Mouse (Mus musculus): ENCODE results near the gene Arhgap23.

Gene Arhgap23

GRCm38 (mm10) chr11:97406094-97406951, 9.0 kb upstream of the Arhgap23 start:
- DNase-seq = peak; percentile 54

GRCm38 (mm10) chr11:97407456-97407855, 7.9 kb upstream of the Arhgap23 start:
- no peak for DNase-seq

DNA sequence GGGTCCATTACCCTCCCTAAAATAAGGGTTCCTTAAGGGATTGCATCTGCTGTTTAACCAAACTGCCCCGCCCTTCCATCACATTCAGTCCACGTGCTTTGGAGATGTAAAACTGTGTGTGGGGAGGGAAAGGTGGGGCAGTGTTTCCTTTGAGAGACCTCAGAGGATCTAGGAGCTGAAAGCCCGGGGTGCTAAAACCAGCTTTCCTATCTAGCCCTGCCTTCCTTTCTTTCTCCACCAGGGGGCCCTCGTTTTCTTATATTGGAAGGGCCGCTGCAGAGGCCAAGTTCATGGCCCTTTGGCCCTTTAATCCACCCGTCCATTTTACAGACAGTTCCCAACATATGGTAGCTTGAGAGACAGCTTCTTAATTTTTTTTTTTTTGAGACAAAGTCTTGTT, 7.2 kb upstream of the Arhgap23 start:
- DNase-seq = peak; percentile 85

DNA sequence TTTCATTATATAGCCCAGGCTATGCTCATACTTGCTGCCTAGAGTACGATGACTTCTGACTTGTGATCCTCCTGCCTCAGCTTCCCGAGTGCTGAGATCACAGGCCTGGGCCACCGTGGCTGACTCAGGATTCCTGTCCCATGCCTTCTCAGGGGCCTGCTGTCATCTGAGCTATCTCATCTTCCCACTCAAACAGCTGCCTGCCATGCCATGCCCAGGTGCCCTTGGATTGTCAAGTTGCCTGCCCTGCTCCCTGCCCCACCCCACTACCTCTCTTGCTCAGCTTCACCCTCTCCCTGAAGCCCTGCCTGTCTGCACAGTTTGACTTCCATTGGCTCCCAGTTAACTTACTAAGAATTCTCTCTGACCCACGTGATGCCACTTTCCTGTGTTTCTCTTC, 4.4 kb upstream of the Arhgap23 start:
- no peak for DNase-seq

DNA sequence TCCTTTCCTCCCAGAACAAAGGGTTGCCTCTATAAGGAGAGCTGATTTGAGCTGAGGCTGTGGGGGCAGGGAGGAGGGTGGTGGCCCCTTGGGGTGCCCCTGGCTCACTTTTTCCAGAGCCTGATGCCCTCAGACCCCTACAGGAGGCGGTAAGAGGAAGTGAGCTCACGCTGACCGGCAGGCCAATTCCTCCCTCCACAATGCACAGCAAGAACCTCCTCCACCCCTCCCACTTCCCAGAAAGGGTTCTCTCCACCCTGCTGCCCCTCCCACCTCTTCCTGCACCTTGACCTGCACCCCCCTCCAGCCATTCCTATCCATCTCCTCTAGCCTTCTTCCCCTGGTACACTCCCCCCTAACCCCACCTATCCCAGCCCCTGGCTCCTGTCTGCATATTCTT, 3.2 kb upstream of the Arhgap23 start:
- DNase-seq = no peak

DNA sequence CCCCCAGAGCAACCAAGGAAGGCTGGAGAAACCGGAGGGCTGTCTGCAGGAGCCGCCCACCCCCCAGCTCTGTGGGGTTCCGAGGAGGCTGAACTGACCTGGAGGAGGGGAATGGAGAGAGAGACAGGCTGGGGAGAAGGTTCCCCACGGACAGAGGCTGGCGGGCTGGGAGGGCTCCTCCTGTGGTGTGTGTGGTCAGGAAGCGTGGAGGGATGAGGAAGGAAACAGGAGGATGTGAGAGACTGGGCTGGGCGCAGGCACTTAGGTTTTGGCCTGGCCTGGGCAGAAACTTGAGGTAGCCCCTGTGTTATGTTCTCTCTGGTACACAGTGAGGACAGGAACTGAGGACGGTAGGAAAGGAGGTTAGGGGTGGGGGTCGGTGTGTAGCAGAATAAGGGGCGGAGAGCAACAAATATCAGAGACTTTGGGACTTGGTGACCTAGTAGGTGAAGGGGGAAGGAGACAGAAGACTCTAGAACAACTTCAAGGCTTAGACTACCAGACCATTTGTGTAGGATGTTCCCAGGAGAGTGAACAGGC, 2.5 kb upstream of the Arhgap23 start:
- DNase-seq = no peak

DNA sequence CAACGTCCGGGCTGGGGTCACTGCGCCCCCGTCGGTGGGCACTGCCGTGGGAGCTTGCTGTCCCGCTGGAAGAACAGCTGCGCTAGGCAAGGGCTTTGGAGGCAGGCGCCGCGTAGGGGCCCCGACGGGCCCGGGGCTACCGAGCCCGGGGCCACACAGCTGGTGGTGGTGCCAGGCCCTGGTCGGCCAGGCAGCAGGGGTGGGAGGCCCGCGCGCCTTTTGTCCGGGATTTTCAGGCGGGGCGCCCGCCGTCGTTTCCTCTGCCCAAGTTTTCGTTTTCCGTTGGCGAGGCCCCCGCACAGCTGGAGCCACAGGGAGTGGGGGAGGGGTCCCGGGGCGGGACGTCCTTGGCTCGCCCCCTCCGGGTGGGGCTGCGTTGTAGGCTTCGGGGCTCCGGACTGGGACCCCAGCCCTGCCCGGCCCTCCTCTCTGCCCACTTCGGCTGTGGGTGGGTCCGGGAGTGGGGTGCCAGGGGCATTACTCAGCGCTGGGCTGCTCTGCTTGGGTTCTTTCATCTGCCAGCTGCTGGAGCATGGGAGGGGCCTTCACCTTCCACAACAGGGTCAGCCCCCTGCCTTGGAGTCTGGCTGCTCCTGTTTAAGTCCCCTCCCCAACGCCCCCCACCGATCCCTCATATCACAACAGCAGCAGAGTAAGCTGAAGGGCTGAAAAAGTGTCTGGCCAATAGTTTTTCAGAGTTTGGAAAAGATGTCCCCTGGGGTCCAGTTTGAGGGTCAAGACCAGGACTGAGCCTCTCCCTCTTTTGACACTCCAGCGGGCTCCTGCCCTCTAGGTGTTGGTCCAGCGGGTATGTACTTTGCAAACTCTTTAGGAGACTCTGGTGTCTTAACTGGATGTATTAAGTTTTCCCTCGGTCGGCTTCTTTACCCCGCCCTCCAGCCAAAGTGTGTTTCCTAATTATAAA, 641 bp downstream of the Arhgap23 start:
- no peak for DNase-seq

- DNase-seq = no peak
Observed at GRCm38 (mm10) chr11:97416637-97417035, 1.3 kb downstream of the Arhgap23 start.

DNA sequence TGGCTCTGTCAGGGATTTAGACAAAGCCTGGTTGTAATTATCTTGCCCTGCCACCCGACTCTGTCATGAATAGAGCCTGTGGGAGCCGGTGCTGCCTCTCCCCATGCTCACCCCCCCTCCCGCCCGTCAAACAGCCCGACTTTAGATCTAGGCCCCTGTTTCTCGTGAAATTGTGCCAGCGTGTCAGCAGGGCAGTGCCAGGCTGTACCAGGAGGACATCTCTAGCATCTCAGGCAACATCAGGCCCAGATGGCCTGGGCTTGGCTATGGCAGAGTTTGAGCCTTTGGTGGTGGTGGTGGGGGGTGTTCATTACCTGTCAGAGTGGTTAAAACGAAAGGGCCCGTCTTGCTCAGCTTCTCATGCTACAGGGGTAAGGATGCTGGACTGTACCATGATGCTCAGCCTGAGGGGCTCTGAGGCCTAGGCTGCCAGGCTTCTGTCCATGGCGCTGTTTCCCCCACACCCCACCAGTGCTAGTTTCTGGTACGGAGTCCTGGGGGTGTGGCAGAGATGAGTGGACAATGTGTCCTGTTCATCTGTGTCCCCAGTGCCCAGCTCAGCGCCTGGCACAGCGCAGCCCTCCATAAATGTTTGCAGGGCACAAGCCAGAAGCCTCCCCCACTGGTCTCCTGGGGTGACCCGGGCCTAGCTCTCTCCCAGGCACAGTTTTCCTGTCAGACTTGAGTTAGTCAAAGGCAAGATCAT, 3.7 kb downstream of the Arhgap23 start:
- DNase-seq = no peak

DNA sequence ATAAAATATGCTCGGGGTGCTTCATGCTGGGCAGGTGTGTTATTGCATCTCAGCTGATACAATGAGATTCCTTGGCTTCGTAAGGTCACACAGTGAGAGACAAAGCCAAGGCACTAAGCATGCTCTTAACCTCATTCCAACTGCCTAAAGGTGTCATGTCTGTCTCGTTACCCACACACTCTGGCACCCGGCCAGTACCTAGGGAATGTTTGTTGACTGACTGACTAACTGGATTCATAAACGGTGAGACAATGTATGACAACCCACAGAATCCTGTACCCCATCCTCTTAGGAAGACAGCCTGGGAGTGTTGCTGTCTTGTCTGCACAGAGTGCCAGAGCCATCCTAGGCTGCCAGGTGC, 4.2 kb downstream of the Arhgap23 start:
- DNase-seq = no peak

DNA sequence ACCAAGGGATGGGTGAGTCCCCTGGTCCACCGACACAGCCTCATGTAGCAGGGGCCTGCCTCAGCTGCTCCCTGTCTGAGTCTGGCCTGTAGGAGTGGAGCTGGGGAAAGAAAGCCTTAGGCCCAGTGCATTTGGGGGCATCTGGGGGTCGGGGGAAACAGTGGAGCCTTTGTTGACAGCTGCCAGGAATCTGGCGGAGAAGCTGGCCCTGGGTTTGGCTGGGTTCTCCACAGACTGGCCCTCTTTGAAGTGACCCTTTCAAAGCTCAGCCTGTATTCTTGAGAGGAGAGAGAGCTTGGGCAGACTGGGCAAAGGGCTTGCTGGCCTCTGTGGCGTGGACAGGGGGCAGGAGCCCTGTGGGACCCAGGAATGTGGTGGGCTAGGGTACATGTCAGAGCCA, 7.2 kb downstream of the Arhgap23 start:
- DNase-seq = no peak

DNA sequence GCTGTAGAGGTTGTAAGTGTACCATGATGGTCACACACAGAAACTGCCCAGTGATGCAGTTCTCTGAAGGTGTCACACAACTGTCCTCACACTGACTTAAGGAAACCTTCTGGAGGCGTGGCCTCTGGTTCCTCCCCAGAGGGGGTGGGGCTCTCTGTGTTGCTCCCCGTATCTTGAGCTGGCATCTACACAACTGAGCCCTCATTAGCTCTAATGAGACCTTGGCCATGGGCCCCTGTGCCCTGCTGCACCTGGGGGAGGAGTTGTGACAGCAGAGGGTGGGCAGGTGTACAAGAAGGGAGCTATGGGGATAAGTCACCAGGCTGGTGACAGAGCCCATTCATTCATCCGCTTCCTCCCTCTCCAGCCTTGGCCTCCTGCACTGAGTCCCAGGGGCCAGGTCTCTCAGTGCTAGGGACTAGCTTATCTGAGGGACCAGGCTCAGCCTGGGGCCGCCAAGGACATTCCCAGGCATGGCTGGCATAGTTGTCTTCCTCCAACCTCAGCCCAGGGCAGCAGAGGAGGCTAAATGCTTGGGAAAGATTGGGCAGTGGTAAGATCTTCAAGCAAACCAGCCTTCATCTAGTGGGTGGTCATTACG, 8.9 kb downstream of the Arhgap23 start:
- no peak for DNase-seq

- no peak for DNase-seq
Observed at GRCm38 (mm10) chr11:97424802-97425201, 9.5 kb downstream of the Arhgap23 start.

DNA sequence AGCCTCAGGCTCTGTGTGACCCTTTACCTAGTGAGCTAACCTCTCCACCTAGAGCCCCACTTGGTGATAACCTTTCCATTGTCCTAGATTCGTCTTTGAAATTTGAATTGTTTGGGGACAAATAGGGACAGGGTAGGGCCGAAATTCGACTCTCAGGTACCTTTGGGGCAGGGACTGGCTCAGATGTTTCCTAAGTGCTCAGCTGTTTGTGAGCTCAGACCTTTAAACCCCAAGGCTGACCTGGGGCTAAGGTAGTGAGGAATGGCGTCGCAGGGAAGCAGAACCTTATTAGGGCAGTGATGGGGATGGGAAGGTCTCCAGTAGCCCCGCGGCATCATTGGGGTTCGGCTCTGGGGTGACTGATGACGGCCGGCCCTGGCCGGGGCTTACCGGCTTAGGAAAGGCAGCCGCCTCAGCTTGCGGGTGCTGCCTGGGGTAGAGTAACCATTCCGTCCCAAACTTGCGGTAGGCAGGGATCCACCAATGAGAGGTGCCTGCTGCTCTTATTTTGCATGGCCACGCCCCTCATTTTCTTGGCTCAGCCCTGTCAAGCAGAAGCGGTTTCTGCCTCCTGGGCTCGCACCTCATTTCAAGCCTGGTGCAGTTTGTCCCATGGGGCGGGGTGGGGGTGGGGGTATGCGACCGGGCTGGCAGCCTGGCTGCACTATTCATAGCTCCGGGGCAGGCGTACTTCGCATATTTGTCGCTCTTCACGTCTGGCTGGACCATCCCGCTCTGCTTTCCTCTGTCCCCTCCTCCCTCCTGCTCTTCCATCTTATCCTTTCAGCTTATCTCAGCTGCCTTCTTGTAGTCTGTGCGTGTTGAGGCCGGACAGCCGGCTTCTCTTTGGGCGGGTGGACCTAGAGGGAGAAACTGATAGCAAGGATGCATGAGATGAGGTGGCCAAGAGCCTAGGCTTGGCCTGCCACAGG, 12.7 kb downstream of the Arhgap23 start:
- peak; percentile 59 for DNase-seq

- no peak for DNase-seq
Observed at GRCm38 (mm10) chr11:97428726-97429077, 13.4 kb downstream of the Arhgap23 start.

DNA sequence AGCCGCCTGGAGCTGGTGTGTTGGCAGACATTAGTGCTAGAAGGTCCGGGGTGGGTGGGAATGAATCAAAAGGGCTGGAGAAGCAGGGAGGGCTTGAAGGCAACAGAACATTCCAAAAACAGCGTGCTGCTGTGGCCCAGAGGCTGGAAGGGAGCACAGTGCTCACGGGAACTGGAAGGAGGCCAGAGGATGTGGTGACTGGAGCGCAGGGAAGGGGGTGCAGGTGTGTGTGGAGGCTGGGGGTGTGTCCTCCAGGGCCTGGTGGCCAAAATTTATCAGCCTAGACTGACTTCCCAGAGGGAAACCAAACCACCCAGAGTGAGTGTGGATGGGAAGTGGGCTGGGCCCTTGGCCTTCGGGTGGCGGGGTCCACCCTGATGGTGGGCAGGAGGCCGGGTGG, 14.3 kb downstream of the Arhgap23 start:
- no peak for DNase-seq

DNA sequence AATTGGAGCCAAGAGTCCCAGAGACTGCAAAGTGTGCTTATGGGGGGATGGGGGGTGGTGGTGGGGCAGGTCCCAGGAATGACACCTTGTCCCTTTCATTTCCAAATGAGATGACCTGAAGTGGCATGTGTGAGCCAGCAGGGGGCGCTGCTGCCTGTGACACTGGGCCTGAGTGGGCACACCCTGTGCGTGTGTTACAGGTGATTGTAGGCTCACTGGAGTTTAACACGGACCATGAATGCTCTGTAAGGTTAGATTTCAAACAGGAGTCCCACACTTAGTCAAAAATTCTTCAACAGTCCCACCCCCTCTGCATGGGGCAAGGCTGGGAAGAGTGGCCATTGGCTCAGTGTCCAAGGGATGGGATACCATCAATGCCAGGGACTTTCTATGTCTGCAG, 16.7 kb downstream of the Arhgap23 start:
- no peak for DNase-seq

- no peak for DNase-seq
Observed at GRCm38 (mm10) chr11:97432983-97433539, 17.7 kb downstream of the Arhgap23 start.

DNA sequence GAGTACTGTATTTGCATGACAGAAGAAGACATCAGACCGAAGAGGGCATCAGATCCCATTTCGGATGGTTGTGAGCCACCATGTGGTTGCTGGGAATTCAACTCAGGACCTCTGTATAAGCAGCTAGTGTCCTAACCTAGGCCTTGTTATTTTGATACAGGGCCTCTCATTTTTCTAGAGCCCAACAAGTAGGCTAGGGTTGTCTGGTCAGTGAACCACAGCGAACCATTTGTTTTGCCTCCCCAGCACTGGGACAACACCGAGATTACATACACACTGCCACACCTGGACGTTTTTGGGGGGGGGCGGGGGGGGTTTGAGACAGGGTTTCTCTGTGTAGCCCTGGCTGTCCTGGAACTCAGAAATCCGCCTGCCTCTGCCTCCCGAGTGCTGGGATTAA, 18.8 kb downstream of the Arhgap23 start:
- DNase-seq = no peak

GRCm38 (mm10) chr11:97434704-97435454, 19.5 kb downstream of the Arhgap23 start:
- DNase-seq = no peak

All from right cerebral cortex, postnatal 14 days (tissue).